Mouse (Mus musculus) left cerebral cortex, adult 18-20 months (tissue): ENCODE results near the gene F2rl1. TPM values are rescaled to one million over a fixed set of nuclear protein-coding genes. Genes with fewer than 3 reads are reported as not detected.
A peak's percentile ranks its signal among the peaks of the same experiment; 100 is the strongest.

Source experiments
- DNase-seq, 2 experiments: peaks; one replicate each; pipeline ENCODE4 v3.0.0; 2021 to 2022; ENCODE audit warnings: low spot score in 2 of 2, mixed read lengths in 1 of 2
- long read RNA-seq, 2 experiments: library from polyadenylated mRNA; stranded (forward); transcript quantifications; one replicate each; pipeline ENCODE4 v2.0.0; 2021
- total RNA-seq, 2 experiments: library from RNA; stranded (reverse); gene quantifications; 2 replicates each; pipeline ENCODE4 v1.2.3; 2021

Gene F2rl1
- total RNA-seq = under 1 TPM; 0.16 to 0.51 TPM
- long read RNA-seq, experiment 1 = 0 reads
- long read RNA-seq, experiment 2 = 0 reads

- DNase-seq = no peak
Observed at GRCm38 (mm10) chr13:95524674-95525491, at the start of gene F2rl1. Gene F2rl1, minus strand, starts transcription at chr13:95525227.

DNA sequence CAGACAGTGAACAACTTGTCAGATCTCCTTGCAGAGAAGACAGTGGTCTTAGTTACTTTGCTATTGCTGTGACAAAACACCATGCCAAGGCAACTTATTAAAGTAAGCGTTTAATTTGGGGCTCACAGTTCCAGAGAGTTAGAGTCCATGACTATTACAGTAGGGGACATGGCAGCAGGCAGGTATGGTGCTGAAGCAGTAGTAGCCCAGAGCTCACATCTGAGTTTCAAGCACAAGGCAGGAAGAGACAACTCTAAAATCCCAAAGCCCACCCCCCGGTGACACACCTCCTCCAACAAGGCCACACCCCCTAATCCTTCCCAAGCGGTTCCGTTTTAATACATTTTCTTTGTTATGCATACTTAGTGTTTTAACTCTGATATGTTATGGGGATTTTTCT is 45.9 kb upstream of the F2rl1 start:
- no peak for DNase-seq

- no peak for DNase-seq
Observed at GRCm38 (mm10) chr13:95569326-95569725, 44.3 kb upstream of the F2rl1 start.

- no peak for DNase-seq
Observed at GRCm38 (mm10) chr13:95568336-95568735, 43.3 kb upstream of the F2rl1 start.

DNA sequence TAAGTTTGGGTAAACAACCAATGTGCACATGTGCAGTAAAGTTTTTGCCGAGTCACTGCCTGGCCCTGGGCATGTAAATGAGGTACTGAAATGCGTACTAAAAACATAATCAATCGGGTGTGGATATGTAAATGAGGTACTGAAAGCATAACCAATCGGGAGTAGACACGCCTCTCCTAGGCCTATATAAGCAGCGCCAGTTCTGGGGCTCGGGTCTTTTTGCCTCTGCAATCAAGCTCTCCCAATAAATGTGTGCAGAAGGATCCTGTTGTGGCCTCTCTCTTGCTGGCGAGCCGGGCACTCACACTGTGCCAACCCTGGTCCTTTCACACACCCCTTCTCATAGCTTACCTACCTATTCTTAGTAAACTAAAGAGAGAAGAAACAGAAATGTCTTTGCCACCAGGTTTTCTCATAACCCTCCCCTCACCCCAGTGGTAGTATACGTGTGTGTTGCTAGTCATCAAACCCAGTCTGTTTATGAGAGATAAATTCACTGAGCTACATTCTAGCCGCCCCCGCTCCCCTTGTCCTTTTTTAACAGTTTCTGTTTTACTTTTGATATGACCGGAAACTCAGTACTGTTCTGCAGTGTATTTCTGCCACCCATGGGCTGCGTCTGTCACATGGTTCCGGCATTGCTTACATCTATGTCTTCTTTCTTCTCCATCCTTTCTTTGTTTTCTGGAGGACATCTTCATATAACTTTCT is 42.0 kb upstream of the F2rl1 start:
- no peak for DNase-seq

DNA sequence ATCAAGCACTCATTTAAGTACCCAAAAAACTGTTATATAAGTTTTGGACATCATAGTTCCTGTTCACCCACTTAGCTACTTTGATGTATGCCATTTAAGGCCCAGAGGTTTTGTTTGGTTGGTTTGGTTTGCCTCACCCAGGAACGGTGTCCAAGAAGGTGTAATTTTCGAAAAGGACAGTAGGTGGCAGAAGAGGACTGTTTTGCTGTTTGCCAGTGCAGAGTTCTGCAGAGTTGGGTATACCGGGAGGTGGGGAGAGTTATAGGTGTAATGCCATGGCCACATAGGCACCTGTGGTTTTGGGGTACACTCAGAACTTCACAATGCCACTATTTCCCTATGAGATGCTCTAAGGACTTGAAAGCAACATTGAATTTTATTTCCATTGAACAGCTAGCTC is 38.7 kb upstream of the F2rl1 start:
- DNase-seq = peak; percentile 73 to 81

GRCm38 (mm10) chr13:95563066-95563610 is 38.1 kb upstream of the F2rl1 start:
- DNase-seq = no peak

DNA sequence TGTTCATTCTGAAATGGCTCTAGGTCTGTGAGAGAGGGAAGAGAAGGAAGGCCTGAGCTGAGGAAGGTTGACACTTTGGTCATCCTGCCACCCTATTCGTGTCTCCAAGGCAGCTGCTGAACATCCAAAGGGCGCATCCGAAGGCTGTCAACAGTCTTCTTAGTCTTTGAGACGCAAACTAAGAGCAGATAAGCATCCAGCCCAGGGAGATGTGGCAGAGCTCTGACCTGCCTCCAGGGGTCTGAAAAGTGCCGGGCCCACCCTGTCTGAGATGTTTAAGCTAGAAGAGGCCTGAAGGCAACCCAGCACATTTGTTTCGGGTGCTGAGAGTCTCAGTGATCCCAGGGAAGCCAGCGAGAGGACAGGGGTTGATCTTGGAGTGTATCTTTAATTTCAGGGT is 32.3 kb upstream of the F2rl1 start:
- DNase-seq = no peak

GRCm38 (mm10) chr13:95553885-95554492 is 29.0 kb upstream of the F2rl1 start:
- no peak for DNase-seq

GRCm38 (mm10) chr13:95550636-95551370 is 25.8 kb upstream of the F2rl1 start:
- DNase-seq = no peak

DNA sequence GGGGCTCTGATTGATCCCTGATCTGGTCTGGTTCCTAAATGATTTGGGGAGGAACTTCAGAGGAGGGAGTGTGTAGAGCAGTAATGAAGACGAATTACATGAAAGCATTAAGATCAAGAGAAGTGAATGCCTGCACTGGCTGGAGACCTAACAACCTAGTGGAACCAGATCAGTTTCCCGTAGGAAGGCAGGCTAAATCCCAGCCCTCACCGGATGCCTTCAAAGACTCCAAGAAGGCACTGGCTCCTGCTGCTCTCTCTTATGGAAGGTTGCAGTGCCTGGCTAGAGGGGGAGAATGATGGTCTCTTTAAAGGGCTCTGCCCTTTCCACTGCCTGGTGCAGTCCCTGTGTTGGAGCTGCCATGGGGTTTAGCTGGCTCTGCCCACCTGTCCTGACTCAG is 24.4 kb upstream of the F2rl1 start:
- DNase-seq = no peak

DNA sequence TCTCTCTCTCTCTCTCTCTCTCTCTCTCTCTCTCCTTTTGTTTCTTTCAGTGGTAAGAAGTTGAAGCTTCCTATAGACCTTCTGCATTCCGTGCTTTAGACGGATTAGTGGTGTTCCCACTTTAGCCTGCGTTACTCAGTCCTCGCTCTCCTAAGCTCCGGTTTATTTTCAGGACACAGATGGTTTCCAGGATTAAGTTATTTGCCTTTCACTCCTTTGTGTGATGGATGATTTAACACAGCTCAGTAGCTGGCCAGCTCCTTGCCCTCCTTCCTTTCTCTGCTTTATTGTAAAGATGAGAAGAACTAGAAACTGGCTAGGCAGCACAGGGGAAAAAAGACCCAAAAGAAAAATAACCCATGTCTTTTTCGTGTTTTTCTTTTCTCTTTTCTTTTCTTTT is 23.8 kb upstream of the F2rl1 start:
- DNase-seq = no peak

- DNase-seq = peak in 1 of 2 experiments; percentile 2
Observed at GRCm38 (mm10) chr13:95548291-95548789, 23.3 kb upstream of the F2rl1 start.

DNA sequence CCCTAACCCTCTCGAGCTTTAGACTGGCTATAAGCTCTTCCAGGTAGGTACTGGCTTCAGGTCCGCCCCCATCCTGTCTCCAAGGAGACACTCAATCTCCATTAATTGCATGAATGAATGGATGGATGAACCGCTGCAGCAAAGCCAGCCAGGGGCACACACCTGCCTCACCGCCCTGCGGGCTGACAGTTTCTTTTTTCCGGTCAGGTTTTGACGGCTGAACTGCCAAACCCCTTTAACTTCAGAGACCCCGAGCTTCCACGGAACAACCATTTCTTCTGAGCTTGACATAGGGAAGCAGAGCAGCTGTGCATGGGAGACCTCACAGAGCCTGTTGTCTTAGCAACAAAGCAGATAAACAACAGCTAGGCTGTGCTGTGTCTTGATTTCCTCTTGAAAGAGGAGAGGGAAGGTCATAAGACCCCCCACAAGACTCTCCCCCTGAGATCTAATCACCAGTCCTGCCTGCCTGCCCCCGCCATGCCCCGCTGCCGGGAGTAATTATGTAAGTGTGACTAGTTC is 22.1 kb upstream of the F2rl1 start:
- no peak for DNase-seq

DNA sequence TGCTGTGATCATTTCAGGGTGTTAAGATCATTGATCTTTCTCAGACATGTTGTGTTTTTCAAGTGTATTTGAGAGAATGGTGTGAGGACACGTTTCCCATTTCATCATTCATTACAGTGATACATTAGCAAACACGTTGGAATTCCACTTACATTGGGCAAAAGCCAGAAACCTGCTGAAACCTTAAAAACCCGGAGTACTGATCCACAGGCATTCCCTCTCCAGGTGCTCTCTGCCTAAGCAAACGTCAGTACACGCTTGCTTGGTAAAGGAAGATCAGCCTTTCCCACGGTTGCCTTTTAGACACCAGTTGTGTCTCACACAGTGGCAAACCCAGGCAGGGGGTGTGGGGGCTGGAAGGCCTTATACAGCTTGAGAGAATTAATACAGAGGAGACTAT is 21.2 kb upstream of the F2rl1 start:
- no peak for DNase-seq

DNA sequence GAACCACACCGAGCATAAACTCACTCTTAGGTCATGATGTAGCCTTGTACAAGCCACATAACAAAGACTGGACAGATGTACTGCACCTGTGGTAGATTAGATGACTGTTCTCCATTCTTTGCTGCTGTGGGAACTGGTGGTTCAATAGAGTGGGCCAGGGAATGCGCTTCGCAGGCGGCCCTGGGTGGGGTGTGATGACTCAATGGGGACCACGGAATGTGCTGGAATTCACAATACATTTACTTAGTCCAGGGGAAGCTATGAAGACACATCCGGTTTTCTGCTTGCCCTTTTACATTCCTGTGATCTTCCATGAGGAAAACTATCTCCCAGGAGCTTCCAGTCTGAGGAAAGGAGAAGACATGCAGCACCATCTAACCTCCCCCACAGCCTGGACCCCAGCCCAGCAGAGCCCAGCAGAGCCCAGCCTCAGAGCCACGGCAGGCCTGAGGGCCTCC is 20.7 kb upstream of the F2rl1 start:
- DNase-seq = no peak

DNA sequence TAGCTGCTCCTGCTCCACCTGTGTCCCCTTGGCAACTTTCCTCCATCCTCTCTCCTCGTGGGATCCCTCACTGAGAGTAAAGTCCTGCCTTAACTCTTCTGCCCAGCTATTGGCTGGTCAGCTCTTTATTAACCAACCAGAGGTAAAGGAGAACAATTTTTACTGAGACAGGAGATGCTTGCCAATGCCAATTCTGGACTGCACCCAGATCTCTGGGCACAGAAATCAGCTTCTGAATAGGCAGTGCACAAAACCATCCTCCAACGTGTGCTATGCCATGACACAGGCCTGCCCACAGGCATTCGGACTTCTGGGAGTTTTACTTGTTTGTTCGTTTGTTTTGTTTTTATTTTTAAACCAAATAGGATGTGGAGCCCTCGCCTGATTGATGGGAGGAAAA is 13.0 kb upstream of the F2rl1 start:
- DNase-seq = no peak

DNA sequence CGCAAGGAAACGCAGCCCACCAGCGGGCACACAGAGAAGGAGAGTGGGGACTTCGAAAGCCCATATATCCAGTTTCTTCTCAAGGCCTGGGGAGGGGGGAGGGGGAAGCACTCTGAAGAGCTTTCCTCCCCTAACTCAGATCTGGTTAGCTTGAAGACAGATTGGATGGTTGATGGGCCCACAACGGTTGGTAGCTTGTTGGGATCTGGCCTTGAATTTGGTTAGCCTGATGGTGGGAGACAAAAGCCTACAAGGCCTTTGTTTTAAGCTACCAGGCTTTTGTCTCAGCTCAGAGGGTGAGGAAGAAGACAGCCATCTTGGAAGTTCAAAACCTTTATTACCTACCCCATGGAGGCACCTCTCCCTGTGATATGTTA is 11.1 kb upstream of the F2rl1 start:
- DNase-seq = no peak

DNA sequence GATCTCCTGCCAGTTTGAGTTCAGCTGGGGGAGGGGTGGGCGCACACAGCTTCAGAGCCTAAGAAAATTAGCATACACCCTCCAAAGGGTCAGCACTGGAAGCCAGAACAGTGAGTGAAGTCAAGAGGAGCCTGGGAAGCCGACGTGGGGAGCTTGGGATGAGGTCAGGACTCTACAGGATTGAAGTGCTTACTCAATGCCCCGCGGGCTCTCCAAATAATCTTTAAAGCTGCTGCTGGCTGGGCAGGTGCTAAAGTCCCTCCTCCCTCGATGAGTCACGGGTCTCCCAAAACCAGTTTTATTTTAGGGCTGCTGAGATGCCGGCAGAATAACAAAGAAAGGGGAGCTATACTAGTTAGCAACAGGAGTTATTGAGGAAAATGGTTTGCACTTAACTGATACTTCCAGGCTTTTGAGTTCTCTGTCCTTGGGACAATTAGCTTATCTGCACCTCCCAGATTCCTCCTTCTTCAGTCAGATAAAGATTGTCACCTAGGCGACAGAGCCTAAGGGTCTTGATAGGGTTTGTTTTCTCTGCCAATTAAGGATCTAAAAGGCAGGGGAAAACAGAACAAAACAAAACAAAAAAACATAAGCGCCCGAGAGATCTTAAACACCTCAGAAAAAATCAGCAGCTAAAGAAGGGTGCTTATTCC is 10.6 kb upstream of the F2rl1 start:
- no peak for DNase-seq

DNA sequence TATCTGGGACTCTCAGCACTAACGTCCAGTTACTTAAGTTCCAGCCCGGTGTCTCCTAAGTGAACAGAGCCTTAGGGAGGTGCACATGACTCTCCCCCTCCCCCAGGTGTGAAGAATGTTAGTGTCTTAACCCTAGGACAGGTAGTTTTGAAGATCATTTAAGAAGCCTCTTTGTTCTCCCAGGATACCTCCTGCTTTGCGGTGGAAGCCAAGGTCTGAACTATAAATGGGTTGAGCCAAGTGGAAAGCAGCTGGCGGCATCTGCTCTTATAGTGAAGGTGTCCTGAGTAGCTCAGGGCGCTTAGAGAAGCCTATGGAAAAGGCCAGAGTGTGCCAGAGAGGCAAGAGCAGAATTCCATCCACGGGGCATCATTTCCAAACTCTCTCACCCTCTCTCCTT is 10.0 kb upstream of the F2rl1 start:
- no peak for DNase-seq
